Mouse (Mus musculus) olfactory bulb, adult 2 months (tissue): Measurements from ENCODE around the gene Fbxl7. TPM values are rescaled to one million over a fixed set of nuclear protein-coding genes. Genes with fewer than 3 reads are reported as not detected.

ENCODE experiments used
- H3K27ac ChIP-seq: fragments of 200-500 bp; 2 replicates; pipeline ENCODE4 v1.5.1; 2012; ENCODE audit warnings: low read depth, low read length; ENCODE audit not compliant: insufficient read depth
- H3K4me1 ChIP-seq: fragments of 200-500 bp; 2 replicates; pipeline ENCODE4 v1.6.1; 2012; ENCODE audit warnings: low read length; ENCODE audit not compliant: control insufficient read depth, insufficient read depth
- H3K4me3 ChIP-seq: fragments of 200-500 bp; 2 replicates; pipeline ENCODE4 v1.5.1; 2012; ENCODE audit warnings: mild to moderate bottlenecking, low read depth, low read length, moderate library complexity; ENCODE audit not compliant: insufficient read depth
- CTCF ChIP-seq: fragments of 200-500 bp; IDR thresholded peaks from 2 replicates; pipeline ENCODE4 v1.5.1; 2012; ENCODE audit warnings: low read depth, mild to moderate bottlenecking, low read length, moderate library complexity; ENCODE audit not compliant: insufficient read depth
- POLR2A ChIP-seq: fragments of 200-500 bp; IDR thresholded peaks from 2 replicates; pipeline ENCODE4 v1.6.1; 2012; ENCODE audit warnings: mild to moderate bottlenecking, low read depth, low read length, moderate library complexity; ENCODE audit not compliant: insufficient read depth
- WGBS: fragments of 180-500 bp; shearing (Covaris S2); methylation state at CpG from one replicate; pipeline ENCODE4 v1.1.7; 2018; 5-methylcytosine and 5-hydroxymethylcytosine counted together
- polyA plus RNA-seq: library from polyadenylated mRNA; stranded (reverse); fragments of >200 nt; gene quantifications from 2 replicates; pipeline ENCODE4 v1.2.4, GENCODE M21; 2012; ENCODE audit warnings: low replicate concordance; ENCODE audit not compliant: missing spikeins, insufficient read depth, insufficient read length

The Fbxl7 gene
- polyA plus RNA-seq, 1 experiment = not detected

GRCm38 (mm10) chr15:26519220-26519631, 376.2 kb downstream of the Fbxl7 start:
- WGBS = 44% methylated on average over 6 of the region's 6 CpGs
- TF ChIP-seq POLR2A (no peak), CTCF (no peak)
- Histone ChIP-seq H3K4me1 (no peaks in the 10 kb centered on the region), H3K4me3 (no peak overlapping the region), H3K27ac (no peak overlapping the region)

DNA sequence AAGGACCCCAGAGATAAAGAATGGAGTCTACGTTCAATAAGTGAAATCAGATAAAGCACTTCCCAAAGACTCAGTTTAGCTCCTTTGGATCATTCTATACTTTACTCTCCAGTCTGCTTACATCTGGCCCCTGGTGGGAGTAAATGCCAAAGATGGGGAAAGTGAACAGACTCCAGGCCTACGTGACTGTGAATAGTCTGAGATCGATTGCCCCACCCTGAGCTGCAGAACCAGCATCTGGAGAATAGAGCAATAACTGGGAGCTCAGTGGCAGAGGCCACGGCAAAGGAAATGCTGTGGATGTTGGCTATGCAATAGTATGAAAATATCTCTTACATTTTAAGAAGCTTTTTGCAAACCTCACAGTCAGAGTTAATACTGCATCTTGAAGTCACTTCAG, 394.4 kb downstream of the Fbxl7 start:
- H3K4me3 ChIP-seq = no peak overlapping the region
- TF ChIP-seq CTCF (no peak), POLR2A (no peak)
- H3K4me1 ChIP-seq = no peaks in the 10 kb centered on the region
- 79% methylated on average over 4 of the region's 4 CpGs for WGBS
- H3K27ac ChIP-seq = no peak overlapping the region
